20 mouse cellular contexts compared by ENCODE assay signal in genomic region chr1:125679522-125680077, GRCm38 (mm10). TPM values are rescaled to one million over a fixed set of nuclear protein-coding genes. Genes with fewer than 3 reads are reported as not detected.
DNase-seq lines count a peak whose midpoint lies in the region; ATAC-seq and TF ChIP-seq lines count a peak whose summit lies in the region.
"Had no signal": no experiment of that assay in that cellular context is flagged by ENCODE, and none has a peak within 500 bp of the region (broad histone marks: within the 10 kb centered on the region; RNA-seq: fewer than 3 reads in every experiment).

No protein-coding gene starts in this region.

- no peaks in the 10 kb centered on the region for H3K36me3 ChIP-seq in heart, embryonic 12.5 days
- H3K36me3 ChIP-seq in heart, adult 2 months (ENCODE audit: control insufficient read depth, insufficient read depth, low read length): no peaks in the 10 kb centered on the region
- no peaks in the 10 kb centered on the region for H3K36me3 ChIP-seq in liver, postnatal 0 days (replicated peaks; ENCODE audit: insufficient read depth, low read length)
- no peaks in the 10 kb centered on the region for H3K36me3 ChIP-seq in thymus, adult 2 months (ENCODE audit: control insufficient read depth, insufficient read depth, low read length)
- H3K36me3 ChIP-seq: forebrain, embryonic 10.5 days; lung, embryonic 15.5 days; midbrain, embryonic 13.5 days; neural tube, embryonic 13.5 days had no signal

- no peaks in the 10 kb centered on the region for H3K9me3 ChIP-seq in heart, embryonic 12.5 days (replicated peaks)
- no peaks in the 10 kb centered on the region for H3K9me3 ChIP-seq in liver, postnatal 0 days (ENCODE audit: low read length)
- H3K9me3 ChIP-seq: forebrain, embryonic 10.5 days; lung, embryonic 15.5 days; midbrain, embryonic 13.5 days; neural tube, embryonic 13.5 days had no signal

- no peak for TF ChIP-seq POLR2A in heart, adult 2 months (IDR thresholded peaks at IDR 0.05; ENCODE audit: insufficient read depth, low read depth, low read length)
- no peak for TF ChIP-seq POLR2A in thymus, adult 2 months (IDR thresholded peaks at IDR 0.05; ENCODE audit: control insufficient read depth, extremely low read depth, insufficient read depth, low read length, poor library complexity)

- intact Hi-C loops in heart, adult 2 months (cut with DNase I): loop anchor here (10.0 kb wide), 1 partner anchor 1795 kb away; no protein-coding TSS in a partner anchor

- no peak for TF ChIP-seq CTCF in heart, adult 2 months (IDR thresholded peaks at IDR 0.05)
- no peak for TF ChIP-seq CTCF in liver, postnatal 0 days (IDR thresholded peaks at IDR 0.05; ENCODE audit: low read depth)
- no peak for TF ChIP-seq CTCF in thymus, adult 2 months (IDR thresholded peaks at IDR 0.05; ENCODE audit: borderline replicate concordance, control insufficient read depth, extremely low read depth, insufficient read depth, low read length, poor library complexity)

- no peaks in the 10 kb centered on the region for H3K79me2 ChIP-seq in heart, adult 2 months (replicated peaks; ENCODE audit: control insufficient read depth, insufficient read depth, low read length)

- peak; percentile 54; the same call in 1 of the 2 replicates for ATAC-seq in heart, embryonic 12.5 days (ENCODE audit: insufficient number of reproducible peaks, low FRiP score)
- no peak for ATAC-seq in liver, postnatal 0 days
- ATAC-seq in megakaryocyte, adult 5-6 weeks (ENCODE audit: poor library complexity, severe bottlenecking): no peak
- ATAC-seq: midbrain, embryonic 13.5 days had no signal

- H3K4me2 ChIP-seq in heart, embryonic 12.5 days: no peak overlapping the region
- H3K4me2 ChIP-seq in liver, postnatal 0 days (ENCODE audit: low read depth, low read length): peak overlapping the region; percentile 53; the same call in 1 of the 2 replicates
- H3K4me2 ChIP-seq: hindbrain, embryonic 14.5 days; midbrain, embryonic 13.5 days; neural tube, embryonic 13.5 days had no signal

- TF ChIP-seq EP300 in heart, adult 2 months (IDR thresholded peaks at IDR 0.05; ENCODE audit: insufficient read depth, low read depth, low read length): no peak
- TF ChIP-seq EP300 in liver, postnatal 0 days (IDR thresholded peaks at IDR 0.05; ENCODE audit: low read depth): 0 out of 2 replicates have a peak, but pooled peaks have one; percentile 19

- peaks cover 23% of the 10 kb centered on the region for H3K4me1 ChIP-seq in heart, embryonic 12.5 days (replicated peaks)
- no peaks in the 10 kb centered on the region for H3K4me1 ChIP-seq in heart, adult 2 months (ENCODE audit: control insufficient read depth, insufficient read depth, low read length)
- peaks cover 18% of the 10 kb centered on the region; the same call in 1 of the 2 replicates for H3K4me1 ChIP-seq in liver, postnatal 0 days (ENCODE audit: insufficient read depth)
- H3K4me1 ChIP-seq in thymus, adult 2 months (replicated peaks; ENCODE audit: control insufficient read depth, insufficient read depth, low read length): no peaks in the 10 kb centered on the region
- H3K4me1 ChIP-seq: midbrain, embryonic 13.5 days had no signal

- H3K27me3 ChIP-seq in heart, embryonic 12.5 days (replicated peaks): no peaks in the 10 kb centered on the region
- no peaks in the 10 kb centered on the region for H3K27me3 ChIP-seq in heart, adult 2 months (ENCODE audit: control insufficient read depth, insufficient read depth, low read length)
- H3K27me3 ChIP-seq in liver, postnatal 0 days (ENCODE audit: insufficient read depth, low read length): no peaks in the 10 kb centered on the region
- no peaks in the 10 kb centered on the region for H3K27me3 ChIP-seq in thymus, adult 2 months (ENCODE audit: control insufficient read depth, insufficient read depth, low read length)
- H3K27me3 ChIP-seq: lung, embryonic 15.5 days; midbrain, embryonic 13.5 days; neural tube, embryonic 13.5 days had no signal

- no peak overlapping the region for H3K9ac ChIP-seq in heart, embryonic 12.5 days
- no peak overlapping the region for H3K9ac ChIP-seq in heart, adult 2 months (ENCODE audit: low read depth, low read length)
- no peak overlapping the region for H3K9ac ChIP-seq in liver, postnatal 0 days (replicated peaks)
- H3K9ac ChIP-seq: hindbrain, embryonic 14.5 days; lung, embryonic 15.5 days; midbrain, embryonic 13.5 days; neural tube, embryonic 13.5 days had no signal

- no peak overlapping the region for H3K4me3 ChIP-seq in heart, embryonic 12.5 days
- H3K4me3 ChIP-seq in heart, adult 2 months: no peak overlapping the region
- H3K4me3 ChIP-seq in liver, postnatal 0 days (ENCODE audit: low read depth, low read length): no peak overlapping the region
- H3K4me3 ChIP-seq in thymus, adult 2 months (ENCODE audit: control insufficient read depth, insufficient read depth, low read length): no peak overlapping the region
- H3K4me3 ChIP-seq: forebrain, embryonic 10.5 days; lung, embryonic 15.5 days; midbrain, embryonic 13.5 days; neural tube, embryonic 13.5 days had no signal

- WGBS in heart, embryonic 12.5 days: 62% methylated on average over 4 of the region's 4 CpGs
- 44% methylated on average over 4 of the region's 4 CpGs for WGBS in heart, adult 2 months
- 62% methylated on average over 4 of the region's 4 CpGs for WGBS in liver, postnatal 0 days (ENCODE audit: insufficient replicate concordance)
- WGBS in thymus, adult 2 months: 90% methylated on average over 4 of the region's 4 CpGs

- no peak for DNase-seq in heart, adult 2 months
- peak; percentile 68 for DNase-seq in 3T3-L1 (ENCODE audit: low read depth, low spot score)
- DNase-seq in fibroblast of lung, adult 2 months (ENCODE audit: low read depth): peak; percentile 75
- DNase-seq in liver, postnatal 0 days: no peak
- DNase-seq in thymus, adult 2 months: no peak
- DNase-seq: adrenal gland, postnatal 14 days; cerebellum, adult 11-12 months; gastrocnemius, postnatal 10 days; layer of hippocampus, postnatal 36 days; right cerebral cortex, adult 18-20 months; thymus, postnatal 25 days had no signal

- H3K27ac ChIP-seq in heart, embryonic 12.5 days (ENCODE audit: poor library complexity, severe bottlenecking): peak overlapping the region; percentile 50; the same call in 1 of the 2 replicates
- no peak overlapping the region for H3K27ac ChIP-seq in heart, adult 2 months
- H3K27ac ChIP-seq in liver, postnatal 0 days (ENCODE audit: low read depth): 0 out of 2 replicates have a peak overlapping the region, but pooled peaks have one; percentile 30
- H3K27ac ChIP-seq in thymus, adult 2 months (ENCODE audit: control insufficient read depth, insufficient read depth, low read length): no peak overlapping the region
- H3K27ac ChIP-seq: forebrain, embryonic 10.5 days; hindbrain, embryonic 14.5 days; kidney, postnatal 0 days; lung, embryonic 15.5 days; midbrain, embryonic 13.5 days; neural tube, embryonic 13.5 days had no signal

RNA-seq across cellular contexts. Expression of gene Gpr39, which starts 2.8 kb away (rescaled TPM):
- 2.2 and 2.6 TPM in 2 replicates for polyA plus RNA-seq in heart, embryonic 12.5 days (2016; fragmentation: Nextera tagmentation; extraction: Ambion mirVana)
- under 1 TPM; 0.18 to 0.47 TPM for total RNA-seq in heart, adult 2 months (2021)
- polyA plus RNA-seq in heart, adult 2 months (2012; rRNA removed): 1.3 and 1.4 TPM in 2 replicates
- polyA plus RNA-seq in liver, postnatal 0 days (2015; fragmentation: Nextera tagmentation; extraction: Ambion mirVana): 3.4 and 3.7 TPM in 2 replicates
- total RNA-seq in megakaryocyte, adult 5-6 weeks (2015): not detected in 2 replicates
- not detected in 2 replicates for total RNA-seq in megakaryocyte, adult 5-6 weeks (2017)
- polyA plus RNA-seq in thymus, adult 2 months (2012; rRNA removed): 0.20 and 0.57 TPM in 2 replicates
- total RNA-seq: CH12.LX had no signal
- polyA plus RNA-seq: forebrain, embryonic 10.5 days; hindbrain, embryonic 14.5 days; midbrain, embryonic 13.5 days; neural tube, embryonic 13.5 days had no signal

Comparison
In these comparisons a context has a peak if more than half of its experiments do, and no peak if none do; other contexts are left out.
1. H3K27ac ChIP-seq: peak in heart, embryonic 12.5 days (single experiment) and liver, postnatal 0 days (single experiment); none in heart, adult 2 months (single experiment) and thymus, adult 2 months (single experiment).
2. DNase-seq: peak in 3T3-L1 (single experiment) and fibroblast of lung, adult 2 months (single experiment); none in heart, adult 2 months (0 of 2), liver, postnatal 0 days (single experiment) and thymus, adult 2 months (single experiment).